Mouse (Mus musculus): ENCODE results near the gene Intu. TPM values are rescaled to one million over a fixed set of nuclear protein-coding genes. Genes with fewer than 3 reads are reported as not detected.

Gene Intu
- polyA plus RNA-seq, 1 experiment = 8.8 TPM

DNA sequence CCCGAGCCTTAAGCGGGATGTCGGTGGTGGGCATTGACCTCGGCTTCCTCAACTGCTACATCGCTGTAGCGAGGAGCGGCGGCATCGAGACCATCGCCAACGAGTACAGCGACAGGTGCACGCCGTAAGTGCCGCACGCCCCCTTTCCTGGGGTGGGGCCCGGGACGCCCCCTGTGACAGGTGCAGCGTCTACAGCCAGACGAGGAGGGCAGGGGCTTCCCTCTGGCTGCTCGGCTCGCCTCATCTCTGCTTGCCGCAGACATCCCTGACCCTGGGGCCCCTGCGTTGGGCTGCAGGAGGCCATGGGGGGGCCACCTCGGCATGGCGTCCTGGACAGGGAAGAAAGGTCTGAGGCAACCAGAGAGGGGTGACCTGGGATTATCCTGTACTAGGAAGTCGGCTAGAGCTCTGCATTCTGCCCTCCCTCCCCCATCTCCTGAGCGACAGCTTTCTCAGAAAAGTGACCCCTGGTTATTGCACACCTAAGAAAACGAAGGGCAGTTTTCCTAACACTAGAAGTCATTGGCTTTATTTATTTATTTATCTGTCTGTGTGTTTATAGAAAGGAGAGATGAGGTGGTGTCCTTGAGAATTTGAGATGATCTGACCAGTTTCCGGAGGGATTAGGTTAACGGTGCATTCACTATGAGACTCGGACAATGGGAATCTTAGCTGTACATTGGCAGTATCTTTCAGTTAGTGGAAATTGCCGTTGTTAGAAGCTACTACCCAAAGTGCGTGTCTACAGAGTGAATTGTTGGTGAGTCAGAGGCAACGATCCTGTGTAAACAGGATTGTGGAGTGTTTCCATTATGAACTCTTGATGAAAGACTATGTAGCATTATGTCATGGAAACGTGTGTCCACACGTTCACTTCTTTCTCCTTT is 214.8 kb downstream of the Intu start:
- peak in 1 of 2 experiments; percentile 40 for DNase-seq (ENCODE audit: extremely low spot score in 1 of 2, low spot score in 1 of 2)

Other genes starting within 250 kb of the Intu start
- gene Slc25a31, start 177.6 kb downstream of the Intu start, polyA plus RNA-seq (2012; rRNA removed) = 0.06 and 0.12 TPM in 2 replicates
- gene Hspa4l, start 213.2 kb downstream of the Intu start, polyA plus RNA-seq (2012; rRNA removed) = 35.9 and 43.1 TPM in 2 replicates